Mouse (Mus musculus) ZHBTc4 (cell line): ENCODE measurements at regions not wholly inside any gene's neighbourhood (a gene's known extent, or its start where the extent isn't known, plus 50 kb on each side); places are given as distances from the start of the nearest gene placed in this dataset.

Experiments used
- DNase-seq: peaks from one replicate; pipeline ENCODE4 v3.0.0-alpha.2; 2011; ENCODE audit warnings: low read depth, low spot score

- DNase-seq: peak; percentile 69
These were observed 51.5 kb upstream of the Ryk start for GRCm38 (mm10) chr9:102782926-102783850.

- DNase-seq: peak; percentile 97
These were observed 50.2 kb upstream of the Ryk start for GRCm38 (mm10) chr9:102784329-102785026.
